Mouse (Mus musculus) c-Kit-positive CD71-positive TER-119-negative erythroid progenitor cells, embryonic 14.5 days (primary cell): Measurements from ENCODE around the gene Mgarp.
"Not testable (repeated sequence)": the region's sequence is repeated elsewhere in the genome, so short reads cannot be mapped to it uniquely, and the experiment has no call there.

Experiments used
- DNase-seq: peaks from one replicate; pipeline ENCODE4 v3.0.0-alpha.2; 2013; ENCODE audit warnings: low read depth

The Mgarp gene

DNA sequence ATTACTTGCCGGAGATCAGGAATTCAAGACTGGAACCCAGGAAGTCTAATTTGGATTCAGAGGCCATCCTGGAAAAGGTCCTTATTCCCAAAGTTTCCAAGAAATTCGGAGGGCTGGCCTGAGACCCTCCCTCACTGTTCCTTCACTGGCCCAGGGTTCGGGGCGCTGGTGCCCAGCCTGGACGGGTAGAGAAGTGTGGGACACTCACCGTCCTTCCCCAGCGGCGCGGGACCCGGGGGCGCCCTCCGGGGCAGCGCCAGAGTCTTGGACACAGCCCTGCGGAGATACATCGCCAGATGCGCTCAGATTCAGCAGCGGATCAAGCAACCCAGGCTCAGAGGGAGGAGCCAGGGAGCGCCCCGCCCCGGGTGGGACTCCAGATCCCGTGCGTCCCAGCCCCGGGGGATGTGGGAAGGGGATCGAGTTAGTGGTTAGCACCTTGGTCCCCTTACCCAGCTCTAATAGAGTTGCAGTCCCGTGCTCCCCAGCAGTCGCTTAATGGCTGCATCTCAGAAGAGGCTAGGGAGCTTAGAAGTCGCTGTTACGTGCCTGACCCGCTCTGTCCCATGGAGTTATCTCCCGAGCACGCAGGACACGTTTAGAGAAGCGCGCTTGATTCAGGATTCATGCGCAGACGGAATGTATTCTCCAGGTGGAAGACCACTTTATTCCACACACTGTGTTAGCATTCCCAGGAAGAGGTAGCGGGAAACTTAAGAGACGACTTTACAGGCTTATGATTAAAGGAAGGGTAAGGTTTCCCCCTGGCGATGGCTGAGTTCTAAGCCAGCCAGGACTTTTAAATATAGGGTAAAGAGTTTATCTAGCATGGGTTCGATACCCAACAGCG, at the start of gene Mgarp:
TSS of gene Mgarp (minus strand) at position 520 of the 850 bp plus-strand sequence.
- peak; percentile 72 for DNase-seq

GRCm38 (mm10) chr3:51434871-51435595, 38.5 kb upstream of the Mgarp start:
- no peak for DNase-seq

DNA sequence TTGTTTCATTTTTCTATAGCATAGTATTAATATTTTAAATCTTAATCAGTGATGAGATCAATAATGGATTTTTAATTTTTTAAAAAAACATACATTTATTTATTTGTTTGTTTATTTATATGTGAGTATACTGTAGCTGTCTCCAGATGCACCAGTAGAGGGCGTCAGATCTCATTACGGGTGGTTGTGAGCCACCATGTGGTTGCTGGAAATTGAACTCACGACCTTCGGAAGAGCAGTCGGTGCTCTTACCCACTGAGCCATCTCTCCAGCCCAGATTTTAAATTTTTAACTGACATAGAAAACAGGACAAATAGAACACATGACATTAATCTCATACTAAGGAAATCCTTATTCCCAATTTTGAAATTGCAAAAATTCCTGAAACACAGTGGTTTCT, 37.8 kb upstream of the Mgarp start:
- DNase-seq, result not testable (repeated sequence)

DNA sequence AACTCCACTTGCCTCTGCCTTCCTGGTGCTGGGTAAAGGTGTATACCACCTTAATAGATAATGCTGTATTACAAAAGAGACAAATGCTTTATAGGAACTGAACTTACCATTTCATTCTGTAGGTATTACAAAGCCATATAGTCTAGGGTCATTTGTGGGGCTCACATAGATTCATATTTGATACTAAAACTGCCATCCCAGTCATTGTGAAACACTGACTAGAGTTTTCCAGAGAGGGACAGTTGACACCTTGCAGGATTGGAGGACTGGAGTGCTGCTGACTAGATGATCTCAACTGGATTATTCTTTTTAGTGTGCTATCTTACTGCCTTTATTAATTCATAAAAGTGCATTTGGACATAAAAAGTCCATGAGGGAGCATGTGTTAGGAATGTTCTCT, 28.9 kb upstream of the Mgarp start:
- no peak for DNase-seq

GRCm38 (mm10) chr3:51421921-51422320, 25.4 kb upstream of the Mgarp start:
- DNase-seq, result no peak

DNA sequence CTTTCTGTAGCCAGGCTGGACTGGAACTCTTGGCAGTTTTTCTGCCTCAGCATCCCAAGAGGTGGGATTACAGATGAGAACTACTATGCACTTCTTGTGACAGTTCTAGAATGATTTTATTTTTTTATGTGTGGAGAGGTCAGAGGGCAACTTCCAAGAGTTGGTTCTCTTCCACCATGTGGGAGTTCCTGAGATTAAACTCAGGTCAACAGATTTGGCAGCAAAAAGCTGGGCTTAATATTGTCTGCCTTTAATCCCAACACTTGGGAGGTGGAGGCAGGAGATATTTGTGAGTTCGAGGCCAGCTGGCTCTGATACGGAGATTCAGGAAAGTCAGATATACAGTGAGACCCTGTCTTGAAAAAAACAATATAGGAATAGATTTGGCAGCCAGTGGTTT, 21.4 kb upstream of the Mgarp start:
- no peak for DNase-seq

DNA sequence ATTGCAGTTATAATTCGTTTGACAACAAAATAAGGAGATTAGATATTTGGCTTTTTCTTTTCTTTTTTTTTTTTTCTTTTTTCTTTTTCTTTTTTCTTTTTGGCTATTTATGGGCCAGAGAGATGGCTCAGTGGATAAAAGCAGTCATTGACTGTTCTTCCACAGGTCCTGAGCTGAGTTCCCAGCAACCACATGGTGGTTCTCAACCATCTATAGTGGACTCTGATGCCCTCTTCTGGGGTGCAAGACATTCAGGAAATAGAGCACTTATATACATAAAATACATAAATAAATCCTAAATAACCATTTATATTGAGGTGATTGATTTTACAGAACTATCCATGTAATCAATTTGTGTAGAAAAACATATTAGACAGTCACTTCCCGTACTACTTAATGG, 20.9 kb upstream of the Mgarp start:
- no peak for DNase-seq

GRCm38 (mm10) chr3:51417135-51417458, 20.6 kb upstream of the Mgarp start:
- DNase-seq, result no peak

DNA sequence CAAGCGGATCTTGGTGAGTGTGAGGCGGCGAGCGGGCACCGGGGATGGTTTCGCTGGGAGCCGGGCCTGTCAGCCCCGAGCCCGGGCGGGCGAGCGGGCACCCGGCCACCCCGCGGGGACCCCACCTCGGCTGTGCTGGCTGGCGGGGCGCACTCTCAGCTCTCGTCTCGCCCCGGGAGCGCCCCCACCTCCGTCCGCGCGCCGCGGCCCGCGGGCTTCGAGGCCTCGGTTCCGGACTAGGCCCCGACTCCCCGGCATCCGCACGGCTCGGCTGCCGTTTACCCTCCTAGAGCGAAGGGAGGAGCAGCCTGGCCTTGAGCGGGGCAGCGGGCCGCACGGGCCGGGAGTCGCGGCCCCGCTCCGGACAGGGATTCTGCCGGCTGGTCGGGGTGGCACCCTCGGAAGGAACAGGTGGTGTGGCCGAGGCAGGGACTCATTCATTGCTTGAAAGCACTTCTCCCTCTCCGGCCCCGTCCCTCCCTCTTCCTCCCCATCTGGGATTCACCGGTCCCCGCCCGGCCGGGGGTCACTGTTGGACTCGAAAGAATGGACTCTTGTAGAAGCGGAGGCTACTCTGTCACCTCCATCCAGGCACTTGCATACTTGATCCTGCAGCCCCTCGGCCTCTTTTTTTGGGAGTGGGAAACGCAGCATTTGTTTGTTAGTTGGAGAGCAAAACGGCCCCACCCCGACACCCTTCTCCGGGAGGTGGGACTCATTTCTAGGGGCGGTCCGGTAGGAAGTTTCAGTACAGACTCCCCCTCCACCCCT, 20.0 kb upstream of the Mgarp start:
- DNase-seq, result no peak

DNA sequence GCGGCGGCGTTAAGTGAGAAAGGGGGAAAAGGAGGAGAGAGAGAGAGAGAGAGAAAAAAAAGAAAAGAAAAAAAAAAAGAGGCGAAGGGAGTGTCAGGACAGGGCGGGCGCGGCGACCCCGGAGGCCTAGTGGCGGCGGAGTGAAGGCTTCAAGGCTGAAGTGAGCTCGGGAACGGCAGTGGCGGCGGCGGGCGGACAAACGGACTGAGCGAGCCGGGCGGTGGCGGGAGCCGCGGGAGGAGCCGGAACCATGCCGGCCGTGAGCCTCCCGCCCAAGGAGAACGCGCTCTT, 19.5 kb upstream of the Mgarp start:
- no peak for DNase-seq

- peak; percentile 89 for DNase-seq
Observed at GRCm38 (mm10) chr3:51415098-51416072, 18.8 kb upstream of the Mgarp start, which contains the start of gene Naa15. TSS of gene Naa15 (plus strand) at chr3:51415148.

DNA sequence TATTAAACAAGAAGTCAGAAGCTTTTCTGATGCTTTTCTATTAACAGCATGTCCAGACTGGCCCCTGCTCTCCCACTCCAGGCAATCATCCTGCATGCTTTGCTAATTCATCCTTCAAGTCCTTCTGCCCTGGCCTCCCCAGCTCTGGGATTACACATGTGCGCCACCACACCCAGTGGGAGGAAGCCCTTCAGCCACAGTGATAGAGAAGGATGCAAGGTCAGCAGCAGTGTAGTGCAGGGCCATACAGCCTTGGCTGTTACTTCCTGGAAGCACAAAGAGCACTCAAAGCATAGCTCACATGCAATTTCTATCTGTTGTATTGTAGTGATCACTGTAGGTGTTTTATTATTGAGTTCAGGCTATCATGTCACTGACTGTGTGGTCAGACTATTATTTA, 16.7 kb upstream of the Mgarp start:
- DNase-seq, result no peak

DNA sequence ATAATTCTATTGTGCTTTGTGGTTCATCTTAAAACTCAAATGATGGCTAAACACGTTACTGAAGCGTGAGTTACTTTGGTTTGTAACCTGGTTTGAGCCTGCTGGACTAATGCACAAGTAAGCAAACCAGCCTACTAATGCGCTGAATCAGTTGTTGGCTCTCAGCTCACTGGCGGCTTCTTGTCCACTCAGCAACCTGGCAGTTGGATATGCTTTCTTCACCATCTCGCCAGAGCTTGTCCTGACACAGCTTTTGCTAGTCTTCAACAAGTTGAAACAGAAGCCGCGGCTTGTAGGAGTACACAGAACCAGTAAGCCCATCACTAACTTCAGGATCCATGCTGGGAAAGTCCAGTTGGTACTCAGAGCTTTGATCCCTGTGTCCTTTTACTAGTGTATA, 15.9 kb upstream of the Mgarp start:
- no peak for DNase-seq

DNA sequence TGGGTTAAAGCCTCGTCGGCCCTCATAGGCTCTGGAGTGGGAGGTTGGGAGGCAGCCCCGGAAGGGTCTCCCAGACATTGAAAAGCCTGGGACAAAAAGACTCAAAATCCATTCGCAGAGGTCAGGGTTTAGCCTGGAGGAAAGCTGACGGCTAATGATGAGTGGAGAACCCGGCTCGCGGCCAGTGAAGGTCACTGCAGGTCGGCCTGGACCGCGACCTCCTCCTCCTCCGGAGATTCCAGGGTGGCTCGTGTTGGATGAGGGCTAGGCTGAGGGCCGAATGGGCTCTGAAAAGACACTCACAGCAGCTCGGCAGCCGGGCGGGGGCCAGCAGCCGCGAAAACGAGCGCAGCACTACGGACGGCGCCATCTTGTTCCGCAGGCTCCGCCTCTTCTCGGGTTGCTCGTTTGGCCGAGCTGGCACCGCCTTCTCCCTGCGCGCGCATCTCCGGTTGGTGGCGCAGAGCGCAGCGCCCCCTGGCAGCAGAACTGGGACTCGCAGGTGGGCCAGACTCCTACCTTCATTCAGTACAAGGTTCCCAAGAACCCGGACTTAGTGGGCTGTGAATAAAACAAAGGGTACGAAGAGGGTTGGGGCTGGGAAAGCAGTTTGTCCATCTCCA, 12.1 kb upstream of the Mgarp start, which contains the start of gene Ndufc1:
TSS of gene Ndufc1 (minus strand) at position 428 of the 623 bp plus-strand sequence.
- peak; percentile 89 for DNase-seq

DNA sequence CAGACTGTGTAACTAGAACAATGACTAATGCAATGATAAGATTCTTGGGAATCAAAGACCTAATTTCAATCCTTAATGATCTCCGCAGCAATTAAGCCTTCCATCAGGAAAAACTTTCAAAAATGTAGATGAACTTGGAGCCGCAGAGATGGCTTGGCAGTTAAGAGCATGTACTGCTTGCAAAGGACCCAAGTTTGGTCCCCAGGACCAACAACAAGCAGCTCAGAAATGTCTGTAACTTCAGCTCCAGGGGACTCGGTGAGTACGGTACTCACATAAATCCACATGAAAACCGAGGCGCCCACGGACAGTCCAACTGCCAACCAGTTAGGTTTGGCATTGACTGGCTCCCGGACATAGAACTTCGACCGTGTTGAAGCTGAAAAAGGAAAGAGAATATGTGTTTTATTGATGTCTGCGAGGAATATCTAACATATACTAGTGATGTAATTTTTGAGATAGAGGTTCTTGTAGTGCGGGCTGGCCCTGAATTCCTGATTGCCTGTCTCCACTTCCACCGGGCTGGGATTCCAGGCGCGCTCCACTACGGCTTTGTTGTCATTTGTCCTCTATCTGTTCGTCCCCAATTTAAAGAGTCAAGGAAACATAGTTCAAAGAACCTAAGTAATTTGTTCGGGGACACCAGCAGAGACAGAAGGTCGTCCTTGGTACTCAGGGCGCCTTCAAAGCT, 11.5 kb upstream of the Mgarp start:
- no peak for DNase-seq

GRCm38 (mm10) chr3:51402628-51403027, 6.1 kb upstream of the Mgarp start:
- no peak for DNase-seq

GRCm38 (mm10) chr3:51402054-51402453, 5.5 kb upstream of the Mgarp start:
- not testable (repeated sequence) for DNase-seq

GRCm38 (mm10) chr3:51400682-51401081, 4.1 kb upstream of the Mgarp start:
- no peak for DNase-seq

DNA sequence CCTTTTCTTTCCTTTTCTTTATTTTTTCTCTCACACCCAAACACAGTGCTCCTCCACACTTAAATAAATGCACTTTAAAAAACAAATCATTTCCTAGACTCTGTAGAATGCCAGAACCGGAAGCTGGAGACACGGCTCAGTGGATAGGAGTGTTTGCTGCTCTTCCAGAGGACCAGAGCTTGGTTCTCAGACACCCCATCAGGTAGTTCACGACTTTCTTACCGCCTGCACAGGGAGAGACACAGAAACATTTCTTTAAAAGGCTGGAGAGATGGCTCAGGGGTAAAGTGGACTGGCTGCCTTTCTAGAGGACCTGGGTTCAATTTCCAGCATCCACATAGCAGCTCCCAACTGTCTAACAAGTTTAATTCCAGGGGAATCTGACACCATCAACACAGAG, 3.0 kb upstream of the Mgarp start:
- no peak for DNase-seq

DNA sequence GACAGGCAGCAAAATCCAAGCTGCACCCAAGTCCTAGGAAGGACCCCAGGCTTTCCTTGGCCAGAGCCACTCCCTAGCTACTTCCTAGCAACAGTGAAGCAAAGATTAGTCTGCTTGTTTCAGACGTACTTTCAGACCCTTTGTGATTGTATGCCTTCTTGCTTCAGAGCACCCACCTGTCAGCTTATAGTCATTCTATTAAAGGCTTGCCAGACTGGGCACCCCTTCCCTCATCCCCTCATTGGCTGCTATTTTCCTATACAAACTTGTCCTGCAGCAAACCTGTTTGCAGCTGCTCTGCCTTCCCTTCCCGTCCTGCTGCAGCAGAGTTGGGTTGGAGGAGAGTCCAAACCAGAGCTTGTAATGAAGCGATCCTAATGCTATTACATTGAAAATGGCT, 2.1 kb upstream of the Mgarp start:
- DNase-seq, result no peak
